Mouse (Mus musculus) testis, adult 2 months (tissue): ENCODE results near the gene Slc36a4. TPM values are rescaled to one million over a fixed set of nuclear protein-coding genes. Genes with fewer than 3 reads are reported as not detected.

Experiments
- H3K27ac ChIP-seq: fragments of 200-500 bp; 2 replicates; pipeline ENCODE4 v1.5.1; 2012; ENCODE audit warnings: low read depth, low read length; ENCODE audit not compliant: control insufficient read depth, insufficient read depth
- H3K27me3 ChIP-seq: fragments of 200-500 bp; 2 replicates; pipeline ENCODE4 v1.6.1; 2012; ENCODE audit warnings: mild to moderate bottlenecking, low read length, moderate library complexity; ENCODE audit not compliant: control insufficient read depth, insufficient read depth
- H3K36me3 ChIP-seq: fragments of 200-500 bp; 2 replicates; pipeline ENCODE4 v1.6.1; 2012; ENCODE audit warnings: mild to moderate bottlenecking, low read length; ENCODE audit not compliant: control insufficient read depth, insufficient read depth
- H3K4me1 ChIP-seq: fragments of 200-500 bp; 2 replicates; pipeline ENCODE4 v1.6.1; 2012; ENCODE audit warnings: low read length; ENCODE audit not compliant: control insufficient read depth, insufficient read depth
- H3K4me3 ChIP-seq: fragments of 200-500 bp; 2 replicates; pipeline ENCODE4 v1.5.1; 2012; ENCODE audit warnings: low read depth, mild to moderate bottlenecking, low read length, moderate library complexity, mixed read lengths; ENCODE audit not compliant: control insufficient read depth
- CTCF ChIP-seq: fragments of 200-500 bp; IDR thresholded peaks from 2 replicates; pipeline ENCODE4 v1.5.1; 2012; ENCODE audit warnings: low read depth, mild to moderate bottlenecking, inconsistent platforms, low read length, moderate library complexity; ENCODE audit not compliant: control insufficient read depth, insufficient read depth, insufficient replicate concordance
- POLR2A ChIP-seq: fragments of 200-500 bp; IDR thresholded peaks from 2 replicates; pipeline ENCODE4 v1.6.1; 2012; ENCODE audit warnings: low read depth, mild to moderate bottlenecking, inconsistent platforms, low read length, moderate library complexity; ENCODE audit not compliant: control insufficient read depth
- polyA plus RNA-seq: library from polyadenylated mRNA; depleted of rRNA; stranded (reverse); fragments of >200 nt; gene quantifications from 2 replicates; pipeline ENCODE4 v1.2.3, GENCODE M21; 2012; rRNA removed

The Slc36a4 gene
- polyA plus RNA-seq, 1 experiment = 9.8 TPM

DNA sequence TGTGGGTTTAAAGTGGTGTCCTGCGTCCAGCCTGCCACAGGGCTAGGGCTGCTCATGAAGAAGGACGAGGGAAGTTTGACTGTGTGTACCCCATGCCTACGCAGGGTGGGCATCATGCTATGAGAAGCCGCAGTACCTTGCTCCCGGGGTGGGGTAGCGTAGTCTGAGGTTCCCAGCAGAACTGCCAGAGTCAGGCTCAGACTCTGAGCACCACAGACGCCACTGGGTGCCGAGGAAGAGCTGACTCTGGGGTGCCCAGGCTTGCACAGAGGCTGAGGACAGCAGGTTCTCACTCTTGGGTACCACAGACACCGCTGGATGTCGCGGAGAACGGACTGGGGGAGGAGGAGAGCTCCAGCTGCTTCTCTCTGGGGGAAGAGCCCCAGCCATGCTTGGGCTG lies 63.2 kb downstream of the Slc36a4 start:
- H3K4me1 ChIP-seq = peaks cover 3% of the 10 kb centered on the region
- no peaks in the 10 kb centered on the region for H3K27me3 ChIP-seq
- H3K27ac ChIP-seq = no peak overlapping the region
- TF ChIP-seq CTCF (no peak), POLR2A (no peak)
- peak overlapping the region; percentile 69 for H3K4me3 ChIP-seq
- H3K36me3 ChIP-seq = no peaks in the 10 kb centered on the region

GRCm38 (mm10) chr9:15773426-15773825 lies 63.9 kb downstream of the Slc36a4 start:
- Histone ChIP-seq H3K27ac (no peak overlapping the region), H3K27me3 (no peaks in the 10 kb centered on the region), H3K36me3 (no peaks in the 10 kb centered on the region), H3K4me3 (peak overlapping the region; percentile 33), H3K4me1 (peaks cover 3% of the 10 kb centered on the region)
- peak; percentile 33; the same call in 1 of the 2 replicates for TF ChIP-seq POLR2A
- TF ChIP-seq CTCF = no peak

DNA sequence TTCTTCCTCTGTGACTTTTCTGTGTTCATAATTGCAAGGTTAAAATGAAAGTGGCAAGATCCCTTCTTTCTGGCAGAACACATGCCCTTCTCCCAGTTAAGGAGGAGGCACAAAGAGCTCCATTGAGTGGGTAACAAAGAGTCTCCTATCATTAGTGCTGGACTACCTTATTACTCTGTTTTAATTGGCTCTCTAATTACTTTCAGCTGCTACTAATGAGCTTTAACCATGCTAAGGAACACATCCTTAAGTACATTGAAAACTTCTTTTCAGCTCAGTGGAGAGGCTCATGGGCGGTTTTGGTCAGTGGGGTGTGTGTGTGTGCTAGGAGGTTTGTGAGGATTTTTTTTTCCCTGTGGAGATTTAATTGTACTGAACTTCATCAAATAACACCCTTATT lies 65.4 kb downstream of the Slc36a4 start:
- Histone ChIP-seq H3K4me3 (no peak overlapping the region), H3K27me3 (no peaks in the 10 kb centered on the region), H3K4me1 (peaks cover 3% of the 10 kb centered on the region), H3K27ac (no peak overlapping the region), H3K36me3 (no peaks in the 10 kb centered on the region)
- TF ChIP-seq POLR2A (no peak), CTCF (no peak)

GRCm38 (mm10) chr9:15781936-15782335 lies 72.4 kb downstream of the Slc36a4 start:
- TF ChIP-seq CTCF (no peak), POLR2A (no peak)
- Histone ChIP-seq H3K4me1 (no peaks in the 10 kb centered on the region), H3K27me3 (no peaks in the 10 kb centered on the region), H3K36me3 (no peaks in the 10 kb centered on the region), H3K27ac (no peak overlapping the region), H3K4me3 (no peak overlapping the region)

GRCm38 (mm10) chr9:15786192-15786591 lies 76.7 kb downstream of the Slc36a4 start:
- H3K4me1 ChIP-seq = no peaks in the 10 kb centered on the region
- H3K4me3 ChIP-seq = no peak overlapping the region
- no peaks in the 10 kb centered on the region for H3K36me3 ChIP-seq
- no peak overlapping the region for H3K27ac ChIP-seq
- TF ChIP-seq CTCF (no peak), POLR2A (no peak)
- no peaks in the 10 kb centered on the region for H3K27me3 ChIP-seq

- H3K36me3 ChIP-seq = no peaks in the 10 kb centered on the region
- H3K27ac ChIP-seq = no peak overlapping the region
- H3K4me3 ChIP-seq = no peak overlapping the region
- H3K4me1 ChIP-seq = no peaks in the 10 kb centered on the region
- no peak for TF ChIP-seq CTCF
- no peak for TF ChIP-seq POLR2A
- no peaks in the 10 kb centered on the region for H3K27me3 ChIP-seq
These were observed 77.1 kb downstream of the Slc36a4 start for GRCm38 (mm10) chr9:15786610-15787009.

GRCm38 (mm10) chr9:15792076-15792475 lies 82.5 kb downstream of the Slc36a4 start:
- Histone ChIP-seq H3K27ac (no peak overlapping the region), H3K27me3 (no peaks in the 10 kb centered on the region), H3K4me1 (no peaks in the 10 kb centered on the region; the same call in 1 of the 2 replicates), H3K4me3 (no peak overlapping the region), H3K36me3 (no peaks in the 10 kb centered on the region)
- no peak for TF ChIP-seq POLR2A

Other genes with a start within 250 kb of the Slc36a4 start
- gene Smco4, start 216.3 kb upstream of the Slc36a4 start, polyA plus RNA-seq = 37.9 and 47.2 TPM in 2 replicates
- 73.6 and 78.6 TPM in 2 replicates for gene Deup1, start 81.8 kb upstream of the Slc36a4 start, polyA plus RNA-seq
- gene Mtnr1b, start 164.8 kb downstream of the Slc36a4 start, polyA plus RNA-seq = not detected in 2 replicates